Mouse (Mus musculus) E14TG2a.4 (cell line): ENCODE results near the gene Adora2a.

ENCODE experiments used
- CTCF ChIP-seq: conservative IDR thresholded peaks from 2 replicates; pipeline ENCODE4 v1.5.1; 2014; ENCODE audit warnings: low read length
- POU5F1 ChIP-seq: IDR thresholded peaks from 2 replicates; pipeline ENCODE4 v1.6.1; 2014; ENCODE audit warnings: low read length, borderline replicate concordance

DNA sequence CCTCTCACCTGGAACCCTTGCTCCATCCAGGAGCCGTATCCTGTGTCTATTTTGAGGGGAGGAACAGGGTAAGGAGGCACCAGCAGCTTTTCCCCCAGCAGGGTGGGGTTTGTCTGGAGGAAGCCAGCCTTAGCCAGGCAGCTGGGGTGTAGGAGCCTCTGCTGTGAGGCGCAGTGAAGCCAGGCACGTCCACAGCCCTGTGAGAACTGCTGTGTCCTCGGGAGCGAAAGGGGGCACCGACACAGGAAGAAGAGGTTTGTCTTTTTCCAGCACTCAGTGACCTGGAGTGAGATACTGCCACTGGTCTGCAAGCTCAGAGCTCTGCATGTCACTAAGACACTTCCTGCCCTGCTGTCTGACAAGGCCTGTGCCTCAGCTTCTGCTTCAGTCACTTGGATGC, 12.3 kb upstream of the Adora2a start:
- TF ChIP-seq CTCF (no peak), POU5F1 (no peak)
